Mouse (Mus musculus) bone marrow macrophage, adult 2 months (primary cell): ENCODE data around the gene Gm10491.

Experiments
- CTCF ChIP-seq: IDR thresholded peaks from 2 replicates; pipeline ENCODE4 v1.5.1; 2012; ENCODE audit warnings: low read depth, mild to moderate bottlenecking, low read length, moderate library complexity
- POLR2A ChIP-seq: IDR thresholded peaks from 2 replicates; pipeline ENCODE4 v1.6.1; 2012; ENCODE audit warnings: mild to moderate bottlenecking, low read depth, low read length, borderline replicate concordance

- no peak for TF ChIP-seq CTCF
- TF ChIP-seq POLR2A = no peak
Observed at GRCm38 (mm10) chrX:7898880-7899874, 8.5 kb downstream of the Gm10491 start, which contains the start of the genes Pqbp1 and Timm17b.
